Mouse (Mus musculus): Measurements from ENCODE around the gene Eml4.

- TF ChIP-seq CTCF (IDR thresholded peaks at IDR 0.05; ENCODE audit: insufficient read depth, low read depth, low read length): no peak
- no peak for TF ChIP-seq POLR2A (IDR thresholded peaks at IDR 0.05; ENCODE audit: insufficient read depth, low read depth, low read length)
Measured at GRCm38 (mm10) chr17:83339368-83340085, 11.2 kb upstream of the Eml4 start.
